Mouse (Mus musculus) layer of hippocampus, adult 18-20 months (tissue): Measurements from ENCODE around the gene Kcnc3. TPM values are rescaled to one million over a fixed set of nuclear protein-coding genes. Genes with fewer than 3 reads are reported as not detected.

Experiments used
- DNase-seq, 2 experiments: peaks; one replicate each; pipeline ENCODE4 v3.0.0; 2022; ENCODE audit warnings: low spot score in 2 of 2
- total RNA-seq, 2 experiments: library from RNA; stranded (reverse); gene quantifications; 2 replicates each; pipeline ENCODE4 v1.2.3; 2021

Kcnc3 gene
- total RNA-seq, 2 experiments from 2014 or later = 164 to 170 TPM

DNA sequence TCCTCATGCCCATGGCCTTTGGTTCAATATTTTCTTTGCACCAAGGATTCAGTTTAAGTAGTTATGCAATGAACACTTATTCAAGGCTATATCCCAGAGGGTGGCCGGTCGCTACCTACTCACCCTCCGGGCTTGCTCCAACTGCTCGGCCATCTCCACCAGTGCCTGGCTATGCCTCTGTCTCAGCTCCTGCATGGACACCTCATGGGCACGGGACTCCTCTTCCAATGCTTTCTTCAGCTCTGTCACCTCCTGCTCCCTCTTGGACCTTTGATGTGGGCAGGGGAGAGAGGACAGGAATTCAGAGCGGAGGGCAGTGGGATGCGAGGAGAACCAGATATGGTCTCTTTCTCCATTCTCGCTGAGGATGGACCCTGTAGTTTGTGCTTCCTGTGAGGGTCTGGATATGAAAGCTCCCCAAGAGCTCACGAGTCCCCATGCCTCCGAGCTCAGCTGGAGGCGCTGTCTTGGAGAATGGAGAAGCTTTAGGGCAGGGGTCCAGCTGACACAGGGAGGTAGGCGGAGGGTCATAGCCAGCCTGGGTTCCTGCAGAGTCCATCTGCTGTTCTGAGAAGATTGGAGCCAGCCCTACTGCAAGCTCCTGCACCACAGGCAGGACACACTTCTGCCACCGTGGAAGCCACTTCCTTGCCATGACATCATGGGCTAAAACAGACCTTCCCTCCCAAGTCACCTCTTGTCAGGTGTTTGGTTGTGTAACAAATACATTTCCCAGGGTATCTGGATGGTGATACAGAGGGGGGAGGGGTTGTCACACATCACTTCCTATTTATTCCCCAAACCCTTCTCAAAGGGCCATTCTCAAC is 35.0 kb downstream of the Kcnc3 start:
- no peak for DNase-seq

DNA sequence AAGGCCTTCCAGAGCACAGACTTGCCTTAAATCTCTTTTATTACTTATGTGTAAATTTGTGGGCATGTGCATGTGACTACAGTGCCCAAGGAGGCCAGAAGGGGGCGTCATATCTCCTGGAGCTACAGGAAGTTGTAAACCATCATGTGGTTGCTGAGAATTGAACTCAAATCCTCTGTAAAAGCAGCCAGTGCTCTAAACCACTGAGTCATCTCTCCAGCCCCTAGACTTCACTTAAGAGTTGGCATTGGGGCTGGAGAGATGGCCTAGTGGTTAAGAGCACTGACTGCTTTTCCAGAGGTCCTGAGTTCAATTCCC is 35.6 kb downstream of the Kcnc3 start:
- DNase-seq = no peak

DNA sequence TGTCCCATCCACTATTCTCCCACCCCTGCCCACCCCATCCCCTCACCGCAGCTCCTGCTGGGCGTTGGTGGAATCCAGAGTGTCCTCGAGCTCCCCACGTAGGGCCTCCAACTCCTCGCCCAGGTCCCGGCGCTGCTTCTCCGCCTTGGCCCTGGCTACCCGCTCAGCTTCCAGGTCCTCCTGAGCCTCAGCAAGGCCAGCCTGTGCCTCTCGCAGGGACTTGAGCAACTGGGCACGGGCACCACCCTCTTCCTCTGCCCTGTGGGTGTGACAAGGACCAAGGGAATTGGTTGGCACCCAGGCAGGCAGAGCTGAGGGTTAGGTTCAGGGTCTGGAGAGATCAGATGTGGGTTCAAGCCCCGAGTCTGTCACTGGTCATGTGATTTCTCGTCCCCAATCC is 36.5 kb downstream of the Kcnc3 start:
- no peak for DNase-seq

DNA sequence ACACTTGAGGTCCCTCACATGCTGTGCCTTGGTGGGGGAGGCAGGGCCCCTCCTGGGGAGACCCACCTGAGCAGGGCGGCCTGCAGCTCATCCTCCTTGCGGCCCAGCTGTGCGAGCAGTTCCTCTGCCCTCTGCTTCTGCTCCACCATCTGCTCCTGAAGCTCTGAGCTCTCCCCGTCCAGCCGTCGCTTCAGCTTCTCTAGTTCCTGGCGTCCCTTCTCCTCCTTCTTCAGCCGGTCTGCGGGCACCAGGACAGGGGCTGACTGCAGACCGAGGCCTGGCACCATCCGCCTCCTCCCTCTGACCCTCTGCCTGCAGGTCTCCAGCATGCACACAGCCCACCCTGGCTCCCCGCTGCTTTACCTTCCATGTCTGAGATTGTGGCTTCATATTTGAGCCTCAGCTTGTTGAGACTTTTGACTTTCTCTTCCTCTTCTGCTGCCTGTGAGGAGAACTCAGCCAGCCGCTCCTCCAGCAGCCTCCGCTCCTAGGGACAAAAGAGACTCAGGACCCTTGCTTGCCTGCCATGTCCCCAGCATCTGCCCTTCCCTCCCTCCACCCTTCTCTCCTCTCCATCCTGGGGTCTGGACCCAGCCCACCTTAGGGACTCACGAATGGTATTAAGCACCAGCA is 38.1 kb downstream of the Kcnc3 start:
- DNase-seq = no peak

DNA sequence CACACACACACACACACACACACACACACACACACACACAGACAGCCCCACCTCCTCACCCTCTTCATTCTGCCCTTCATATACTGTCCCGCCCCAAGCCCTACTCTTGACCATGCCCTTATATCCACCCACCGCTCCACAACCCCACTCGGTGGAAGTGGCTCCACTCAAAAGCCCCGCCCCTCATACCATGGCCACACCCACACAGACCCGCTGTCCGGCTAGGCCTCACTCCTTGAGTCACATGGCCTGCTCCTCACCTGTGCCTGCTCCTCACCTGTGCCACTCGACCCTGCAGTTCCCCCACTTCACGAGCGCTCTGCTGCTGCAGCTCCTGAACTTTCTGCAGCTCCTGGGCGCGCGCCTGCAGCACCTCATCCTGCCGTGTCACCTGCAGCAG is 40.0 kb downstream of the Kcnc3 start:
- no peak for DNase-seq

DNA sequence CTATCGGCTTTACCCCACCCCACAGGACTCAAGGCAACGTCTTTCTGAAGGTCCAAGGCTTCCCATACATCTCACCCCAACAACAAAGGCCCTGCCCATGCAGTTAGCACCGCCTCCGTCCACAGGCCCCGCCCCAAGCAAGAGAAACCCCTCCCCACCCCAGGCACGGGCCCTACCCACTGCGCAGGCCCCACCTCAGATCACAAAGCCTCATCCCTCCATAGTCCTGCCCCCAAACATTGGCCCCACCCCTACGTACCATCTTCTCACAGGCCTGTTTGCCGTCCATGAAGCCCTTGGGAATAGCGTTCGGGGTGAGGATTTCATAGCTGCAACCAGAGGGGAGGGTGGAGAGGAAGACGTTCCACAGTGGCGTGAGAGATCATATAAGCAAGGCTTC is 42.2 kb downstream of the Kcnc3 start:
- no peak for DNase-seq

DNA sequence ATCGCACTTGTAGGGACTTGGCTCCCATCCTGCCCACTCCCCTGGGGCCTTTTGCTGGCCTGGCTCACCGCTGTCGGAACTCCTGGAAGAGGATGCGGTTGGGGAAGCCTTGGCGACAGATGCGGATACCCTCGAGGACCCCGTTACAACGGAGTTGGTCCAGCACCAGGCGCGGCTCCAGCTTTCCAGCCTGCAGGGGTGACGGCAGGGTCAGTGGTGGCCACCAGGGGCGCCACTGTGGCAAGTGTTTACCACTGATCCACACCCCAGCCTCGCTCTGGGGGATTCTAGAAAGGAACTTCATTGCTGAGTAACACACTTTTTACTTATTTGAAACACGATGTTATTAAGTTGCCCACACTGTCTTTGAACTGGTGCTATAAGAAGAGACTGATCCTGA is 42.9 kb downstream of the Kcnc3 start:
- no peak for DNase-seq

DNA sequence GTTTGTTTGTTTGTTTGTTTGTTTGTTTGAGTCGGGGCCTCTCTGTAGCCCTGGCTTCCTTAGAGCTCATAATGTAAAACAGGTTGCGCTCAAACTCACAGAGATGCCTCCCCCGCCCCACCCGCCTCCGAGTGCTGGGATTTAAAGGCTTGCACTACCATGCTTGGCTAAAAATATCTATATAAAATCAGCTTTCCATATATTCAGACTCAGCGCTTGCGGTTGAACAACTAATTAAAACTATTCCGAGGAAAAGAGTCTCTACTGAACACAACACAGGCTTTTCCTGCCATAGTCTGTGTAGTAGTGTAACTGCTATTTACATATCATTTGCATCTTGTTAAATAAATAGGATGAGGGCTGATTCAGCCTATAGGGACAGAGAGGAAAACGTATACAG is 46.2 kb downstream of the Kcnc3 start:
- no peak for DNase-seq

DNA sequence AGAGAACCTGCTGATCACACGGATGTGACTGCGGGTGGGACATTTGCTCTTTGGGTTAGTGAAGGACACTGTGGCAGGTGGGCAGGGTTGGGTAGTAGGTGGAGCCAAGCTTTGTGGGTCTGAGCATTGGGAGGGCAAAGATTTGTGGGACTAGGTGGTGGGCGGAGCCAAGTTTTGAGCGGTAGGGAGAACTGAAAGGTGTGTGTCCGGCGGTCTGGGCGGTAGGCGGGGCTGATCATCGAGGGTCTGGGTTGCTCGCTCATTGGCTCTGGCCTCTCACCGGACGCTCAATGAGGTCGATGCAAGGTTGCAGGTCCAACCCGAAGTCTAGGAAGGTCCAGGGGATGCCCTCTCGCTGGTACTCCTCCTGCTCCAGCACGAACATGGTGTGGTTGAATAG is 48.2 kb downstream of the Kcnc3 start:
- no peak for DNase-seq

DNA sequence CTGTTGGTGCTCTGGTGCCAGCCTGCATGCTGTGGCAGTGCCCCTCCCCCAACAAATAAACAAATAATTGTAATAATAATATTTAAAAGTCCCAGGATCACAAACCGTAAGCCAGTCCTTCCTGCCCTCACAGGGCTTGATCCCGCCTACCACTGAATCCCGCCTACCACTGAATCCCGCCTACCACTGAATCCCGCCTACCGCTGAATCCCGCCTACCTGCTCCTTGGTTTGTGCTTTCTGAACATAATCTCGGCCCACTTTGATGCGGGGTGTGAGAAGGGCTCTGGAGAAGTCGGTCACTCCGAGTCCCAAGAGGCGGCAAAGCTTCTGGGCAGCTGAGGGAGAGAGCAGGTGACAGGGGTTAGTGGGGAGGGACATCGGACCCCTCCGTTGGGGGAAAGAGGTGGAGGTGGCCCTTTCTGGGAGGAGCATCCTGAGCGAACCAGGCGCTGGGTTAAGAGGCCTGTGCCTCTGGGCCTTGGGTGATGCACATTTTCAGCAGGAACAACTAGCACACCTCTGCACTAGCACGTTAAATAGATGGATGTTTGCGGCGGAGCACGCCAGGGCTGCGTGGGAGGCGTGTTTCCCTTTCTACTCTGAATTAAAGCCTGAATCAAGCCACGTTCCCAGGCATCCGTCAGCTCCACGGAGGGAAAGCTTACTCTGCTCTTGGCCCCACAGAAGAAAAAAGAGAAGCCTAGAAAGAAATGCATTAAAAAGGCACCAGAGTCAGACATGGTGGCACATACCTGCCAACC is 50.6 kb downstream of the Kcnc3 start:
- DNase-seq = peak; percentile 41 to 70

DNA sequence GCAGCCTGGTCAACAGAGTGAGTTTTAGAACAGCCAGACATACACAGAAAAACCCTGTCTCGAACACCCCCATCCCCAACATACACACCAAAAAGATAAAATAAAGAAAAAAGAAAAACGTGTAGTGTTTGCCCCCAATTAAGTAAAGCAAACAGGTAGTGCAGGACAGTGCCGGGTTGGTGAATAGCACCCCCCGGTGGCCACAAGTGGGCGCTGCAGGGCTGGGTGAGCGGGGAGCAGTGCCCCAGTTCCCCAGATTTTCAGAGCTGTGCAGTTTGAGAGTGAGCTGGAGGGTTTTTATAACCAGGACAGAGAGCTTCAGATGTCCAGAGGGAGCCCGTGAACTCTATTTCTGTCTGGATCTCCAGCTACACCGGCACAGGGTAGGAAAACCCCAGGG is 51.4 kb downstream of the Kcnc3 start:
- DNase-seq = peak in 1 of 2 experiments; percentile 48

DNA sequence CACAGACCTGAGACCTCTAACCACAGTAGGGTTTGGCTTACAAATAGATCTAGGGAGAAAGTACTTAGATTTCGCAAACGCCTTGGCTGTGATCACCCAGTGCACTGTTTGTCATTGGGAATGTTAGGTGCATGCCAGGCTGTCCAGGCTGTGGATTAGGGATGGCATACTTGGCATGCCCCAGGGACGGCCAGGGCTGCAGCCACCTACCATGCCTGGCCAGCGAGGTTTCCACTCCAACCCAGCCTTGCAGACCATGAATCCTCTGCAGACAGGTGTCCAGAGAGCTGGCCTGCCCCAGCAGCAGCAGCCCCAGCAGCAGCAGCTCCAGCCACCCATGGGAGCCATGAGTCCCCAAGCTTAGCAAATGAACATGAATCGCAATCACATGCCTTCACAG is 54.8 kb downstream of the Kcnc3 start:
- no peak for DNase-seq

DNA sequence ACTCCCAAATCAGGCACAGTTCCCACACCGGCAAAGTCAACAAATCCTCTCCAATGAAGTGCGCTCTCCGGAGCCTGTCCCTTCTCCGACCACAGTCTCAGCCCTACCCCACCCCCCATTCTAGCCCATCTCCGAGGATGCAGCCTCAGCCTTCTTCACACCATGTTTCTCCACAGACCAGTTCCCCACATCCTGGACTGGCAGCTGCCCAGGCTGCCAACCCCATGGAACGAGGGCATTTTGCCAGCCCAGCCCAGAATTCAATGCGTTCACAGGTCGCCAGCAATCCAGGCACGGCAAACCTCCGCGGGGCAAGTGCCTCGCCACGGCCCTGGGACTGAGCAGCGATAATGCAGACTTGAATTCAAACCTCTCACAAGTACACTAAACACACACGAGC is 55.5 kb downstream of the Kcnc3 start:
- DNase-seq = no peak

DNA sequence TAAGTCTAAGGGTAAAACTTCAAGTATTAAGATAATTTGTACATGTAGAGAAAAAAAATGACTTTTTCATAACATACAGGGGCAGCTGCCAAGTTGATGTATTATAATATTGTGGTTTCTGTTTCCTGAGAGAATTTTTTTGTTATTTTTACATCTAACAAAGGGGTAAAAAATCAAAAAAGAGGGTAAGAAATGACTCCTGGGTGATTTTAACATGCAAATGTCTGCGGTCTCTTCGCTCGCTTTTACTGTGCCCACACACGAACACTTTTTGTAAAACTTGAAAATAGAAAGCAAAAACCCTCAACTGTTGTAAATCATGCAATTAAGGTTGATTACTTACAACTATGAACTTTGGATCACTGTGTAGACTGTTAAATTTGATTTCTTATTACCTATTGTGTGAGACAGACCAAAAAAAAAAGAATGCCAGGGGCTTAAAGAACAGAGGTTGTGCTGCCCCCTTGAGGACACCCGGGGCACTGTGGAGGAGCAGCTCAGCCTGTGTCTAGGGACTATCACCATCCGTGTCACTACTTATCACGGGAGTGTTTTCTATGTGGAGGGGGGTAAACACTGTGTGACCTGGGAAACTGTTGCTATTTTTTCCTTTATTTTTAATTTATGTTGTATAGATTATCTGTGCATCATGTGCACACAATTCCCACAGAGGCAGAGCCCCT is 56.7 kb downstream of the Kcnc3 start:
- peak; percentile 66 to 88 for DNase-seq

DNA sequence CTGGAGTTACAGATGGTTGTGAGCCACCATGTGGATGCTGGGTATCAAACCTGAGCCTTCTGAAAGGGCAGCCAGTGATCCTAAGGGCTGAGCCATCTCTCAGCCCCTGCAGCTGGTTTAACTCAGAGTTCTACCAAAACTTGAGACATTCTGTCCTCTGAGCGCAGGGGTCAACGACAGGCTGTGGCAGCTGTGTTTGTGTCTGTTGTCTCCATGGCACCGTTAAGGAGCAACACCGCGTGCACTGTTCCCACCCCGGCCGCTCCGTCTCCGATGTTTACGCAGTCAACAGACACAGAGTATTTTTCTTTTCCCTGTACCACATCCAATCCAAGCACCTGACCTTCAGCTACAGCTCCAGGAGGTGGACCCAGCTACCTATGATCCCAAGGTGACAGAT is 57.3 kb downstream of the Kcnc3 start:
- no peak for DNase-seq

DNA sequence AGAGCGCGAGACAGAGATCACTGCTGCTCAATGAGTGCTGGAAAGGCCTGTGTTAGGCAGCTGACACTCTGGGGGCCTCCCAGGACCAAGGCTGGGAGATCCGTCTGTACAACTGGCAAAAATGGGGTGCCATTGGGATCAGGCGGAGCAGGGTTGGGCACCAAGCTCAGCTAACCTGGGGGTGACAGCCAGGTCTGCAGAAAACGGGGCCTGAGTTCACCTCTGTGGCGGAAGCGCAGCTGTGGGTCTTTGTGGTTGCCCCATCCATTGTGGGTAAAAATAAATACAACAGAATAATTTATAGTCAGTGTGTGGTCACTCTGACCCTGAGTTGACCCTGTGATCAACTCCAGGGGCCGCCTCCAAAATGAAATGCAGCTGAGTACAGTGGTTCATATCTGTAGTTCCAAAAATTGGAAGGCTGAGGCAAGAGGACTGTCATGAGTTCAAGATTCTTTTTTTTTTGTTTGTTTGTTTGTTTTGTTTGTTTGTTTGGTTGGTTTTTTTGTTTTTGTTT is 58.7 kb downstream of the Kcnc3 start:
- no peak for DNase-seq

DNA sequence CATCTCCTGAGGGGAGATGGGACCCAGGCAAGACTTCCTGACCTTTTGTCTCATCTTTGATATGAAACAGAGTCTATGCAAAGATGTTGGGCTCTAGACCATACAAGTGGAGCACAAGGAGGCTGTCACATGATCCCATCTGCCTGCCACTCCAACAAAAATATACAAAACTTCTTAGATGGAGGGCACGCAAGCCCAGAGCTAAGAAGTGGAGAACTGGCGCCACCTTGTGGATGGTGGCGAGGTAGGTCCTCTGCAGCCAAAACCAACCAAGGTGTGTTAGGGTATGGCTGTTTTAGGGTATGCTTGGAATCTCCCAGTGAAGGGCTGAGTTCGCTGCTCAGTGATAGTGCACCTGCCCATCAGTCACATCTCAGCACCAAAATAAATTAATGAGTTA is 59.5 kb downstream of the Kcnc3 start:
- DNase-seq = peak; percentile 59 to 77

DNA sequence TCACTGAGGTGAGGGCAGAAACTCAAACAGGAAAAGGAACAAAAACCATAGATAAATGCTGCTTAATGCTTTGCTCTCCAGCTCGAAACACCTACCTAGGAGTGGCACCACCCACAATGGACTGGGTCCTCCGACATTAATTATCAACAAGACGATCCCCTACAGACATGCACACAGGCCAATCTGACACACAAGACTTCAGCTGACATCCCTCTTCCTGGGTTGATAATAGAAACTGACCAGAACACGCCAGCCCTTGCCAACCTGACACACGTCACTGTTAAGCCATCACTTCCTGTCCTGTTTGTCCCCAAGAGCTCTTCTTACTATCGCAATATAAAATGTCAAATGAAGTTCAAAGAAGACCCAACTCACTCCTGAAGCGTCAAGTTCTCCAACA is 61.0 kb downstream of the Kcnc3 start:
- no peak for DNase-seq

DNA sequence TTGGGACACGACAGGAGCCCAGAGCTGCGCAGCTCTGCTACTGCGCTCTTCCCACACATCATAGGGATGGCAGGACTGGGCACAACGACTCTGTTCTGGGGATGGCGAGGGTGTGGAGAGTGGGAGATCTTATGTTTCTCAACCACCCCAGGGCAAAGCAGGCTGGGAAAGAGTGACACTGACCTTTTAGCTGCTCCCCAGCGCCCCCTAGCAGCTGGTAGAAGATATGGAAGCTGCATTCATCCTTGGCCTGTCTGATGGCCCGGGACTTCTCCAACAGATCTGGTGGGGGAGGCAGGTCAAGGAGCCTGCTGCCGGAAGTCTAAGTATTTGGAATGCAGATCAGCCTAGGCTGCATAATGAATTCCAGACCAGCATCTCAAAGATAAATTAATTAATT is 63.3 kb downstream of the Kcnc3 start:
- DNase-seq = no peak
